Mouse (Mus musculus): ENCODE measurements at regions not wholly inside any gene's neighbourhood (a gene's known extent, or its start where the extent isn't known, plus 50 kb on each side); places are given as distances from the start of the nearest gene placed in this dataset.

DNA sequence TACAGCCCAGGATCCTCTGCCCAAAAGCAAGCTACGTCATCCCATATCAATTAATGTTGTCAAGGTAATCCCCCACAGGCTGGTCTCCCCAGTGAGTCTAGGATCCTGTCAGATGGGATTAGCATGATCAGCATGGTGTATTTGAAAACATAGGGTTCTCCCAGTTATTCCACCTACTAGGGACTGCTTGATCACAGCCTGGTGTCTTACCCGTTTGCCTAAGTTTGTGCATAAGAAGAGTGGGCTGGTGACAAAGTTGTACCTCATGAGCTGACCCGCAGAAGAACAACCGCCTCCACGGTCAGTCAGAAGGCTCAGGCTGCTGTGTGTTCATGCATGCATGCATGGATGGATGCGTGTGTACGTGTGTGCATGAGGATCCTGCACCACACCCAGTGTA is 108.9 kb upstream of the Tbx3 start:
- Histone ChIP-seq H3K27me3 (ENCODE audit: insufficient read depth, low read length) (no peaks in the 10 kb centered on the region; the same call in 1 of the 2 replicates), H3K9me3 (ENCODE audit: low read length) (no peaks in the 10 kb centered on the region), H3K4me3 (ENCODE audit: low read depth, low read length) (no peak overlapping the region), H3K27ac (ENCODE audit: low read depth, low read length) (no peak overlapping the region), H3K9ac (no peak overlapping the region), H3K4me2 (ENCODE audit: low read depth) (no peak overlapping the region), H3K4me1 (ENCODE audit: insufficient read depth) (peaks cover 5% of the 10 kb centered on the region; the same call in 1 of the 2 replicates), H3K36me3 (ENCODE audit: insufficient read depth) (no peaks in the 10 kb centered on the region)
- DNase-seq, result no peak
- no peak for TF ChIP-seq CTCF (IDR thresholded peaks at IDR 0.05; ENCODE audit: low read depth)
- 92% methylated on average over 7 of the region's 7 CpGs for WGBS
- ATAC-seq, result no peak

DNA sequence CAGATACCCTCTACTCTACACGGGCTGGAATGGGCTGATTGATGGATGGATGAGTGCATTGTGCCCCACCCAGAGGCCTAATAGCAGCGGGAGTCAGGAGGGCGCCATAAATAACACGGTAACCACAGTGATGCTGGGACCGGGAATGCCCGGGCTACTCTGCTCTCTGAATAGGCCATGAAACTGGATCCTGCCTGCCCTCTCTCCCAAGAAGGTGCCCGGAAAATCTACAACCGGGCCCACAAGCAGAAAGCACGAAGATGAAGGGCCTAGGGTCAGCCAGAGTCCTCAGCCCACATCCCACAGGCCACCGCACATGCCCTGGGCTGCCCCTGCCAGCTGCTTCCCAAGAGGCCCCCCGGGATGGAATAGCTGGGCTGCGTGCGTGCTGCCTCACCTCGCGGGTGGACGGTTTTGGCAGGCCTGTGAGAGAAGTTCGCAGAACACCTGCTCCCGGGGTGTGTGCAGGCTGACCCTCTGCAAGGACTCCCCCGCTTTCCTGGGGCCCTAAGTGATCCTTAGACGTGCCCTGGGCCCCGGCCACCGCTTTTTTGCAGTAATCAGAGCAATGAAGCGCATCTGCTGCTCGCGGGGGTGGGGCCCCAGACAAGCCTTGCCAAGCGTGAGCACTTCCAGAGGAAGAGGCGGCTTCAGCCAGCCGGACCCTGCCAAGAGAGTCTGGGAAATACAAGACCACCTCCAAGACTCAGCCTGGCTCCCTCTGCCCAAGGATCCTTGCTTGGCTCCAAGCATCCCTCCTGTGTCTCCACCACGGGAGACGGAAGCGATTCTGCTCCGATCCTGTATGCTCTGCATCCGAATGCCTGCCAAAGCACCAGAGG is 106.7 kb upstream of the Tbx3 start:
- no peak overlapping the region for H3K9ac ChIP-seq
- TF ChIP-seq CTCF (IDR thresholded peaks at IDR 0.05; ENCODE audit: low read depth), result no peak
- no peaks in the 10 kb centered on the region for H3K9me3 ChIP-seq (ENCODE audit: low read length)
- no peak overlapping the region for H3K27ac ChIP-seq (ENCODE audit: low read depth, low read length)
- H3K27me3 ChIP-seq (ENCODE audit: insufficient read depth, low read length), result no peaks in the 10 kb centered on the region; the same call in 1 of the 2 replicates
- WGBS, result 20% methylated on average over 33 of the region's 33 CpGs
- H3K4me3 ChIP-seq (ENCODE audit: low read depth, low read length), result no peak overlapping the region
- H3K4me1 ChIP-seq (ENCODE audit: insufficient read depth), result peaks cover 5% of the 10 kb centered on the region; the same call in 1 of the 2 replicates
- ATAC-seq (peak; percentile 27), DNase-seq (peak; percentile 38)
- no peaks in the 10 kb centered on the region for H3K36me3 ChIP-seq (ENCODE audit: insufficient read depth)
- peak overlapping the region; percentile 8 for H3K4me2 ChIP-seq (ENCODE audit: low read depth)

DNA sequence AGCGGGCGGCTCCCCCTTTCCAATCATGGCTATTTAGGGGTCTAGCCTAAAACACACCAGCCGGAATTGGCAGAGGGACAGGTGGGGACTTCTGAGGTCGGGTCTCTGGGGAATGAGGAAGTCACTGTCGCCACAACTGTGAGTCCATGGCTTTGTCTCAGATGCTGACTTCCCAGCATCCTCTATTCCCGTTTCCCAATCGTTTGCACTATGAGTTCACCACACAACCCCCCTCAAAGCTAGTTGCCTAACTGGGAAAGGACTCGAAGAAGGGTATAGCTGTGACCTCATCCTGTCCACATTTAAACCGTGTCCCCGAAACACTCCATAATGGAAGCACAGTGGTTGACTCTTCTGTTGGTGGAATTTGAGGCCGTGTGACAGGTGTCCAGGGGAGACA is 102.8 kb upstream of the Tbx3 start:
- Histone ChIP-seq H3K4me1 (ENCODE audit: insufficient read depth) (peaks cover 5% of the 10 kb centered on the region; the same call in 1 of the 2 replicates), H3K27ac (ENCODE audit: low read depth, low read length) (no peak overlapping the region), H3K27me3 (ENCODE audit: insufficient read depth, low read length) (no peaks in the 10 kb centered on the region; the same call in 1 of the 2 replicates), H3K4me3 (ENCODE audit: low read depth, low read length) (no peak overlapping the region), H3K4me2 (ENCODE audit: low read depth) (no peak overlapping the region), H3K36me3 (ENCODE audit: insufficient read depth) (no peaks in the 10 kb centered on the region), H3K9me3 (ENCODE audit: low read length) (no peaks in the 10 kb centered on the region), H3K9ac (no peak overlapping the region)
- no peak for TF ChIP-seq CTCF (IDR thresholded peaks at IDR 0.05; ENCODE audit: low read depth)
- ATAC-seq (no peak), DNase-seq (no peak)
- WGBS, result 83% methylated on average over 11 of the region's 11 CpGs

DNA sequence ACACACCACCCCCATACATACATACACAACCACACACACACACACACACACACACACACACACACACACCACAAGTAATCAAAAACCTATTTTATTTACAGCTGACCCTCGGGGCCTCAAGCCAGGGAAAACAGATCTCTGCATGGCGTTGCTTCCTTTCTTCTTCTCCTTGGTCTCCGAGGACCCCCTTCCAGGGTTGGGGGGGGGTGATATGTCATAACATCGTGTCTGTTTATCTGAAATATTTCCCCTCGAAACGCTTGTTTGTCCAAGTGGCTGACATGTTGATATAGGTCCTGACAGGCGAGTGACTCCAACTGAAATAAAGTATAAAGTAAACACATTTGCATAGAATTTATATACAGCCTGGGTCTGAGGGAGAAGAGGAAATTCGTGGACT is 100.4 kb upstream of the Tbx3 start:
- no peaks in the 10 kb centered on the region for H3K4me1 ChIP-seq (ENCODE audit: insufficient read depth)
- H3K9ac ChIP-seq, result no peak overlapping the region
- no peak overlapping the region for H3K27ac ChIP-seq (ENCODE audit: low read depth, low read length)
- no peak for DNase-seq
- ATAC-seq, result no peak
- H3K4me2 ChIP-seq (ENCODE audit: low read depth), result no peak overlapping the region
- TF ChIP-seq CTCF (IDR thresholded peaks at IDR 0.05; ENCODE audit: low read depth), result no peak
- no peaks in the 10 kb centered on the region for H3K27me3 ChIP-seq (ENCODE audit: insufficient read depth, low read length)
- 58% methylated on average over 8 of the region's 8 CpGs for WGBS
- H3K9me3 ChIP-seq (ENCODE audit: low read length), result no peaks in the 10 kb centered on the region
- no peaks in the 10 kb centered on the region for H3K36me3 ChIP-seq (ENCODE audit: insufficient read depth)
- no peak overlapping the region for H3K4me3 ChIP-seq (ENCODE audit: low read depth, low read length)

DNA sequence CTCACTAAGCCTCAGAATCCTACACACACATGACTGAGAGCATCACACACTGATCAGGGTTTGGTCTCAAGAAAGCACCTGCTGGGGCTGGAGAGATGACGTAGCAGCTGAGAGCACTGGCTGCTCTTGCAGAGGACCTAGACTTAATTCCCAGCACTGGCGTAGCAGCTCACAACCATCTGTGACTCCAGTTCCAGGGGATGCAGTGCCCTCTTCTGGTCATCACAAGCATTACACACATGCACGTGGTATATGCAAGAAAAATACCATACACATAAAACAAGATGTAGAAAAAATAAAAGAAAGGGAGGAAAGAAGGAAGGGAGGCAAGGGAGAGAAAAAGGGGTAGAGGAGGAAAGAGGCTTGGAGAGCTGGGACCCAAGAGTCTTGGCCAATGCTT is 98.8 kb upstream of the Tbx3 start:
- no peak overlapping the region for H3K4me2 ChIP-seq (ENCODE audit: low read depth)
- no peak overlapping the region for H3K4me3 ChIP-seq (ENCODE audit: low read depth, low read length)
- 93% methylated on average over 3 of the region's 3 CpGs for WGBS
- no peaks in the 10 kb centered on the region for H3K36me3 ChIP-seq (ENCODE audit: insufficient read depth)
- no peak overlapping the region for H3K9ac ChIP-seq
- no peak overlapping the region for H3K27ac ChIP-seq (ENCODE audit: low read depth, low read length)
- no peak for ATAC-seq
- no peak for DNase-seq
- H3K27me3 ChIP-seq (ENCODE audit: insufficient read depth, low read length), result no peaks in the 10 kb centered on the region
- no peak for TF ChIP-seq CTCF (IDR thresholded peaks at IDR 0.05; ENCODE audit: low read depth)
- no peaks in the 10 kb centered on the region for H3K9me3 ChIP-seq (ENCODE audit: low read length)
- H3K4me1 ChIP-seq (ENCODE audit: insufficient read depth), result no peaks in the 10 kb centered on the region

DNA sequence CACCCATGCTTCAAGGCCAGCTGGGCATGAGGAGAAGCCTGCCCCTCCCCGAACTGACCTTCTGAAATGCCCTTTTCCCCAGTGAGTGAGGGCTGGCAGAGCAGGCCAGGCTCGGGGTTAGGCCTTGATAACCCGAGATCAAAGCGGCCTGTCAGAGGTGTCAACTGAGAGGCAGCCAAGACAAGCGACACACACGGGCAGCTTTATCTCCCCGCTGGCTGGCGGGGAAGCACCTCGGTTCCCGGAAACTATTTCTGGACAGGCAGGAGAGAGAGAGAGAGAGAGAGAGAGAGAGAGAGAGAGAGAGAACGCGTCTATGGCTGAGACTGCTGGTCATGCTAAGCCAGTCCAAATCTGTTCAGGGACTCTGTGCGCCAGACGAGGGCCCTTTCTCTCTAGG is 95.3 kb upstream of the Tbx3 start:
- Histone ChIP-seq H3K36me3 (ENCODE audit: insufficient read depth) (no peaks in the 10 kb centered on the region), H3K9ac (no peak overlapping the region), H3K27ac (ENCODE audit: low read depth, low read length) (no peak overlapping the region), H3K27me3 (ENCODE audit: insufficient read depth, low read length) (no peaks in the 10 kb centered on the region), H3K4me2 (ENCODE audit: low read depth) (no peak overlapping the region), H3K9me3 (ENCODE audit: low read length) (no peaks in the 10 kb centered on the region), H3K4me1 (ENCODE audit: insufficient read depth) (no peaks in the 10 kb centered on the region), H3K4me3 (ENCODE audit: low read depth, low read length) (no peak overlapping the region)
- no peak for TF ChIP-seq CTCF (IDR thresholded peaks at IDR 0.05; ENCODE audit: low read depth)
- ATAC-seq (no peak), DNase-seq (no peak)
- 83% methylated on average over 14 of the region's 14 CpGs for WGBS

DNA sequence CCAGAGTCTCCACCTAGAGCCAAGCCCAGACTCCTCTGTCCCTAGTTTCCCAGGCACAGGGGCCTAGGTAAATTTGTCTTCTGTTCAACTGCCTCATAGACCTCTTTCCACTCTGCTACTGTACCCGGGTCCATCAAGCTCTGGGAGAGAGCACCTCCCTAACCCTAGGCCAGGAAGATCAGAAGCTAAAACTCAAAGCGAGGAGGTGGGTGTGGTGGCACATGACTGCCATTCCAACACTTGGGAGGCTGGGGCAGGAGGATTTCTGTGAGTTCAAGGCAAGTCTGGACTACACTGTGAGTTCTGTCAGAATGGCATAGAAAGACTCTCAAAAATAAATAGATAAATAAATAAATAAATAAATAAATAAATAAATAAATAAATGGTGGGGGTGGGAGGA is 91.2 kb upstream of the Tbx3 start:
- no peak overlapping the region for H3K9ac ChIP-seq
- H3K27ac ChIP-seq (ENCODE audit: low read depth, low read length), result no peak overlapping the region
- no peaks in the 10 kb centered on the region for H3K36me3 ChIP-seq (ENCODE audit: insufficient read depth)
- no peaks in the 10 kb centered on the region for H3K4me1 ChIP-seq (ENCODE audit: insufficient read depth)
- TF ChIP-seq CTCF (IDR thresholded peaks at IDR 0.05; ENCODE audit: low read depth), result no peak
- H3K27me3 ChIP-seq (ENCODE audit: insufficient read depth, low read length), result no peaks in the 10 kb centered on the region
- DNase-seq (no peak), ATAC-seq (no peak)
- no peak overlapping the region for H3K4me3 ChIP-seq (ENCODE audit: low read depth, low read length)
- 90% methylated on average over 2 of the region's 2 CpGs for WGBS
- H3K9me3 ChIP-seq (ENCODE audit: low read length), result no peaks in the 10 kb centered on the region
- H3K4me2 ChIP-seq (ENCODE audit: low read depth), result no peak overlapping the region
